Mouse (Mus musculus): Measurements from ENCODE around the gene Bckdha.

The Bckdha gene

DNA sequence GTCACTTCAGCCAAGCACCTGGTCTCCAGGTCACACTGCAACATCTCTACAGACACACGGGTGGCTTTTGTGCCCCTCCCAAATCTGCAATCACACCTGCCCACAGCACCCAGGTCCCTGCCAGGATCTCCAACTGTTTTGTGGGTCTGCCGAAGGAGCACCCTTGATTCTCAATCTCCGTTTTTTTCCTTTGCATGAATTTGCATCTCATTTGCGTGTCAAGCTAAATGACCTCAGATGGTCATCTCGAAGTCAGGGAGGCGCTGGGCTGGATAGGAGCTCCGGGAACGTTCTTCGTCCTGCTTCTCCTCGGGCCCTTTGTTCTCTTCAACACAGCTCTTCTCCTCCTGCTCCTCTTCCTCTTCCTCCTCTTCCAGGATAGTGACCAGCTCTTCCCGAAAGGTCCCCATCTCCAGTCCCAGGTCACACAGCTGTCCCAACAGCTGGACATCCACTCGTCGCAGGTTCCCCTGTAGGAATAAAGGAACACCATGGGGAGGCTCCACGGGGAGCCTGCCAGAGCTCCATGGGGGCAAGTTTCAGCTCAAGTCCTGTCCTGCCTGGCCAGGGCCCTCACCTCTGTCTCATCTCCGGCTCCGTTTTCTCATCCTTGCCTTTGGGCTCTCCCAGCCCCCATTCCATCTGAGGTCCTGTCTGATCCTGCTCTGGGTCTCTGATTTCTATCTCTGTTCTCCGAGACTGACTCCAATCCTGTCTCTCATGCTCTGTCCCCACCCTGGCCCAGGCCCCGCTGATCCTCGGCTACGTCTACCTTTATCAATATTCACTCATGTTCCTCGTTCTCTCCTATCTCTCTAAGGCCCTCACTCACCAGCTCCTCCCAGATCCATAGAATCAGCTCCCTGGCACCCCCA is 43.7 kb downstream of the Bckdha start:
- DNase-seq (ENCODE audit: low read depth, low spot score) = no peak

GRCm38 (mm10) chr7:25614086-25614485 is 44.7 kb downstream of the Bckdha start:
- no peak for DNase-seq (ENCODE audit: low read depth, low spot score)

GRCm38 (mm10) chr7:25611501-25611900 is 47.3 kb downstream of the Bckdha start:
- DNase-seq (ENCODE audit: low read depth, low spot score) = no peak

- DNase-seq (ENCODE audit: low read depth, low spot score) = no peak
These were observed 48.7 kb downstream of the Bckdha start for GRCm38 (mm10) chr7:25610056-25610455.

DNA sequence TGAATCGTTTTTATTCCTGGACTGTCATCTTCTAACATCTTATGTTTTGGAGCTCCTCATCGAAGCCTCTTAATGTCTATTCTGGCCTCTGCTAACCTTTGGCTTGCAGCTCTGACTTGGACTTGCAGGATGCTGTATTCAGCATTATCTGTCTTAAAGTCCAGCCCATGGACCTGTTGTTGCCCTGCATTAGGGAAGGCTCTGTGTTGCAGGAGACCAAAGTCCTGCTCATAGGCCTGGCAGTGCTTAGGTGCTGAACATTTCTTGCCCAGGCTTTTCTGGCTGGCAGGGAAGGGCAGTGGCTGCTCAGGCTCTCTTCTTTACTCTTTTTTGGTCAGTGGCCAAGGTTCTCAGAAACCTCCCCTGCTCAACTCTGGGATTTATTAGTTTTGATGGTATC is 51.6 kb downstream of the Bckdha start:
- DNase-seq (ENCODE audit: low read depth, low spot score) = no peak

DNA sequence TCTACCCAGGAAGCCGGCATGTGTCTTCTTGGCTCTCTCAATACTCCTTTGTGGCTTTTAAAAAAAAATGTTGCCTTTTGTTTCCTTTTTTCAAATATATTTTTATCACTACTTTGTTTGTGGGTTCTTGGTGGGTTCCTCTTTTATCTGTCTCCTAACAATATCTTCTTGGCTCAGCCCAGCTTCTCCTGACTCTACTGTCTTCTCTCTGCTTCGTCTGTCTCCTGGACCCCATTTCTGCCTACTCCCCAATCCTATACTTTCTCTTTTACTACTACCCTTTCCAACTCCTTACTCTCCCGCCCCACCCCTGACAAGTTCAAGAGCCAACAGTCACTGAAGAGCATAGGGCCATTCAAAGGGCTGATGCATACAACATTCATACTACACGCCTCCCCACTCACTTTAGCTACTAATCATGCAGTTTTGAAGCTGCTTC is 52.1 kb downstream of the Bckdha start:
- no peak for DNase-seq (ENCODE audit: low read depth, low spot score)

GRCm38 (mm10) chr7:25601346-25601745 is 57.4 kb downstream of the Bckdha start:
- DNase-seq (ENCODE audit: low read depth, low spot score) = no peak

- no peak for DNase-seq (ENCODE audit: low read depth, low spot score)
These were observed 58.1 kb downstream of the Bckdha start for GRCm38 (mm10) chr7:25600666-25601065.

GRCm38 (mm10) chr7:25599663-25600062 is 59.1 kb downstream of the Bckdha start:
- DNase-seq (ENCODE audit: low read depth, low spot score) = peak; percentile 66

DNA sequence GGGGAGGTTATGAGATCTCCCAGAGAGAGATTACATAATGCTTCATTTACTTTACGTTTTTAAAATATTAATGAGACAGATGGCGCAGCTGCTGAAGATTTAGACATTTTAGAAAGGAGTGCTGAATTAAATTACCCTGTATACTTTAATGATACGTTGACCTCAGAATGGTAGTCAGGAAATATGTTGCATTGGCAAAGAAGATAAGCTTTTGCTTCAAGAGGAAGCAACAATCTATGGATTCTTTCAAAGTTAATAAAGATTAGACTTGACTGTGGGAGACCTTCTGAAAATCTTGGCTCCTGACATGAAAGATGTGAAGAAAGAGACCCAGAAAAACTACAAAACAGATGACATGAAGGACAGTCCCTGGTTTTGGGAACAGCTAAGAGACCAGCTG is 64.9 kb downstream of the Bckdha start:
- no peak for DNase-seq (ENCODE audit: low read depth, low spot score)

DNA sequence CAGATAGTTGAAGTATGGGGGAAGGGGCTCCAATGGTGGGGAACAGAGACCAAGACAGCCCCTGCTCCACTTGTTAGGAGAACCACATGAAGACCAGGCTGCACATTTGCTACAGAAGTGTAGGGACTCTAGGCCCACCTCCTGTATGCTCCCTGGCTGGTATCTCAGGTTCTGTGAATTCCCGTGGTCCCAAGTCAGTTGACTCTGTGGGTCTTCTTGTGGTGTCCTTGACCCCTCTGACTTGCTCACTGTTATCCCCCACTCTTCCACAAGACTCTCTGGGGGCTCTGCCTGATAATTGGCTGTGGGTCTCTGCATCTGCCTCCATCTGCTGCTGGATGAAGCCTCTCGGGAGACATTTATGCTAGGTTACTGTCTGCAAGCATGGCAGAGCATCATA is 67.6 kb downstream of the Bckdha start:
- DNase-seq (ENCODE audit: low read depth, low spot score) = no peak

DNA sequence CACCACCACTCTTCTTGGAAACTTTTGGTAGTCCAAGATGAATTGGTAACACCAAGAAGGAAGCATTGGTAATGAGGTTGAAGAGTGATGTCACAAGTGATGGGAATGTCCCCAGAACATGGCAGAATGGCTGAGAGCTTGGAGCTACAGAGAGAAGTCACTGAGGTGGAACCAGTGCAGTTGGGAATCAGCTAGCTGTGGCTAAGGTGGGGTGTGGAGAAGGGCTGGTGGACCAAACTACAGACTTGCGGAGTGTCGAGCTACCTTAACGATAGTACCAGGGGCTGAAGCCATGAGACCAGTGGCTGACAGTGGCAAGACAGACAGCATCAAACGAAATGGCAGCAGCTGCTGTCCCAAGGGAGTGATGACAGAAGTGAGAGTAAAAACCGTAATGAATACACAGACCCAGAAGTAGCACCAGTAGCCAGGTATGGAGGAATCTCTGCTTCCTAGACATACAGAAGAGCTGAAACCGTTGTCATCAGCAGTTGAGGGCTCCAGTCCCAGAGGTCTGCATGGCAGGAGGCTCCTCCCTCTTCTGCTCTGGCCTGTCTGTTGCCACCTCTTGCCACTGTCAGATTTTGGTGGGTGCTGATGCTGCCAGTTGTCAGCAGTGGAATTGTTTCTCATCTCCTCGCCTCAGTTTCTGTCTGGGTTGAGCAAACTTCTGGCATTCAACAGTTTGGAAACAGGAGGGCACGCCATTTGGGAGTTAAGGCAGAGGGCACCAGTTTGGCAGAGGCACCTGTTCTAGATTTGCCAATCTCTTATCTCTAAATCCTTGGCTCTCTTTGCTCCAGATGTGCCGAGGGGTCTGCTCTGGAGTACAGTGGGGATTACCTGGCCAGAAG is 73.2 kb downstream of the Bckdha start:
- no peak for DNase-seq (ENCODE audit: low read depth, low spot score)

DNA sequence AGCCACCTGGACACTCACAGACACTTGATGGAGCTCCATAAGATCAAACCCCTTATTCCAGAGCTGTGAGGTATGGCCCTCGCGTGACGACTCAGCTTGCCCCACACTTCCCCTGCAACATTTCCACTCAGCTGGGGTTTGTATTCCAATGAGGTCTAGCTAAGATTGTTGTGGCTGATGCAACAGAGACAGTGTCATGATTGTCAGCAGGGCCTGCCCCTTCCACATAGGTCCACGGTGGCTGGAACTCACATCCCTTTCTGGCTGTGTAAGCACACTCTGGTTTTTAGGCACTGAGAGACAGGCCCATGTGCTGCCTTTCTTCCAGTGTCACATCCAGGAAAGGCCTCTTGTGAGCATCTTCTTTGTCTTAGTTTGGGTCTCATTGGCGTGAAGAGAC is 74.1 kb downstream of the Bckdha start:
- DNase-seq (ENCODE audit: low read depth, low spot score) = no peak

DNA sequence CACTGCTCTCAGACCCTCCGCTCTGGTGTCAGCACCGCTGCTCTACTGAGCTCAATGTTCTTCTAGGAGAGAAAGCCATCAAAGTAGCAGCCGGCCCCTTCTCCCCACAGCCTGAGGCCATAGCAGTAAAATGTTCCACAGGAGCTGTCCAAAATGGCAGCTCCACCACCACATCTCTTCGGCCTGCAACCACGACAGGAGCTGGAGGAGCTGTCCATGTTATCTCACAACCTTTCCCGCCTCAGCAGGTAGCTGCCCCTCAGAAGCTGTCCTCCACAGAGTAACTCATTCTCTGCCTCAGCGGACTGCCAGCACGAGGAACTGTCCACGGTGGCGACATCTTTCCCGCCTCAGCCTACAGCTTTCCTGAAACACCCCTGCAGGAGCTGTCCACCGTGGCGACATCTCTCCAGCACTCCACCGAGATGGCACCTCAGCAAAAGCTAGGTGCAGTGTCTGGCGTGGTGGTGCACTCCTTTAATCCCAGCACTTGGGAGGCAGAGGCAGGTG is 76.4 kb downstream of the Bckdha start:
- no peak for DNase-seq (ENCODE audit: low read depth, low spot score)
